ENCODE assay signal across 12 mouse cellular contexts in the genomic region with DNA sequence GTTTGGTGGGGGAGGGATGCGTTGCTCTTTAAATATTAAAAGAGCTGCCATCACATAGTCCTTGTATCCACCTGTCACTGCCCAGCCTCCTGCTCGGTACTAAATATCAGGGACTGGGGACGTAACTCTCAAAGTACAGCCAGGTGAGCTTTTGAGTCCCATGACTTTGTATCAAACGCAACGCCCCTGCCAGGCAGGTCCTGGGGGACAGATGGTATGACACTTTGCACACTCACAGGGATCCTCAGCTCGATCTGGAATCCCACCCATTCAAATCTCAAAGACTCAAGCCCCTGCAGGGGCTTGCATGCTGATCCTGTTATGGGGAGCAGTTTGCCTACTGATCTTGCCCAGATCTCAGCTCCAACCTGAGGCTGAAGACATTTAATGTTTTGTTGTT. TPM values are rescaled to one million over a fixed set of nuclear protein-coding genes. Genes with fewer than 3 reads are reported as not detected.
DNase-seq lines count a peak whose midpoint lies in the region; ATAC-seq lines count a peak whose summit lies in the region.
"Had no signal": no experiment of that assay in that cellular context is flagged by ENCODE, and none has a peak within 500 bp of the region (broad histone marks: within the 10 kb centered on the region; RNA-seq: fewer than 3 reads in every experiment).

No protein-coding gene starts in this region.

- DNase-seq in forebrain, embryonic 10.5 days (ENCODE audit: extremely low spot score, low spot score): no peak
- DNase-seq in limb, embryonic 10.5 days (ENCODE audit: low spot score): no peak
- no peak for DNase-seq in embryonic facial prominence, embryonic 14.5 days (ENCODE audit: low spot score)
- no peak for DNase-seq in thymus, postnatal 25 days
- DNase-seq in cerebellum, adult 11 months: no peak

- H3K27ac ChIP-seq in forebrain, embryonic 15.5 days (replicated peaks): no peak overlapping the region
- no peak overlapping the region for H3K27ac ChIP-seq in forebrain, embryonic 10.5 days
- no peak overlapping the region for H3K27ac ChIP-seq in limb, embryonic 12.5 days
- no peak overlapping the region for H3K27ac ChIP-seq in limb, embryonic 10.5 days
- H3K27ac ChIP-seq in embryonic facial prominence, embryonic 14.5 days (replicated peaks; ENCODE audit: low read depth, low read length): no peak overlapping the region
- H3K27ac ChIP-seq in midbrain, embryonic 15.5 days: no peak overlapping the region

- H3K4me3 ChIP-seq in forebrain, embryonic 15.5 days: no peak overlapping the region
- H3K4me3 ChIP-seq in forebrain, embryonic 10.5 days: no peak overlapping the region
- H3K4me3 ChIP-seq in limb, embryonic 12.5 days (replicated peaks): no peak overlapping the region
- no peak overlapping the region for H3K4me3 ChIP-seq in limb, embryonic 10.5 days
- H3K4me3 ChIP-seq in embryonic facial prominence, embryonic 14.5 days (ENCODE audit: low read depth, low read length): no peak overlapping the region
- H3K4me3 ChIP-seq in midbrain, embryonic 15.5 days: peak overlapping the region; percentile 32; the same call in 1 of the 2 replicates

- no peak overlapping the region for H3K9ac ChIP-seq in forebrain, embryonic 15.5 days (replicated peaks)
- H3K9ac ChIP-seq in limb, embryonic 12.5 days (replicated peaks): no peak overlapping the region
- no peak overlapping the region for H3K9ac ChIP-seq in embryonic facial prominence, embryonic 14.5 days (ENCODE audit: low read depth, low read length)
- no peak overlapping the region for H3K9ac ChIP-seq in midbrain, embryonic 15.5 days
- H3K9ac ChIP-seq: lung, embryonic 14.5 days had no signal

- H3K36me3 ChIP-seq in forebrain, embryonic 15.5 days: no peaks in the 10 kb centered on the region
- H3K36me3 ChIP-seq in forebrain, embryonic 10.5 days (replicated peaks): peaks cover 5% of the 10 kb centered on the region
- H3K36me3 ChIP-seq in limb, embryonic 12.5 days: no peaks in the 10 kb centered on the region
- H3K36me3 ChIP-seq in limb, embryonic 10.5 days: no peaks in the 10 kb centered on the region
- H3K36me3 ChIP-seq in embryonic facial prominence, embryonic 14.5 days (ENCODE audit: control insufficient read depth, insufficient read depth, low read length): no peaks in the 10 kb centered on the region
- H3K36me3 ChIP-seq in midbrain, embryonic 15.5 days (replicated peaks): no peaks in the 10 kb centered on the region

- H3K9me3 ChIP-seq in forebrain, embryonic 15.5 days: no peaks in the 10 kb centered on the region
- H3K9me3 ChIP-seq in forebrain, embryonic 10.5 days: no peaks in the 10 kb centered on the region
- H3K9me3 ChIP-seq in limb, embryonic 12.5 days: no peaks in the 10 kb centered on the region
- H3K9me3 ChIP-seq in limb, embryonic 10.5 days (replicated peaks): no peaks in the 10 kb centered on the region
- no peaks in the 10 kb centered on the region for H3K9me3 ChIP-seq in embryonic facial prominence, embryonic 14.5 days (ENCODE audit: control insufficient read depth, low read length)
- no peaks in the 10 kb centered on the region for H3K9me3 ChIP-seq in midbrain, embryonic 15.5 days
- H3K9me3 ChIP-seq: megakaryocyte, embryonic 14.5 days had no signal

- H3K4me2 ChIP-seq in forebrain, embryonic 15.5 days (replicated peaks): peak overlapping the region; percentile 44
- H3K4me2 ChIP-seq in limb, embryonic 12.5 days: peak overlapping the region; percentile 53; the same call in 1 of the 2 replicates
- 0 out of 2 replicates have a peak overlapping the region, but pooled peaks have one; percentile 58 for H3K4me2 ChIP-seq in embryonic facial prominence, embryonic 14.5 days (ENCODE audit: low read depth, low read length)
- peak overlapping the region; percentile 48 for H3K4me2 ChIP-seq in midbrain, embryonic 15.5 days

- no peaks in the 10 kb centered on the region for H3K27me3 ChIP-seq in forebrain, embryonic 15.5 days
- H3K27me3 ChIP-seq in forebrain, embryonic 10.5 days (ENCODE audit: poor library complexity, severe bottlenecking): no peaks in the 10 kb centered on the region
- peaks cover 3% of the 10 kb centered on the region; the same call in 1 of the 2 replicates for H3K27me3 ChIP-seq in limb, embryonic 12.5 days
- no peaks in the 10 kb centered on the region for H3K27me3 ChIP-seq in limb, embryonic 10.5 days (ENCODE audit: low read depth, poor library complexity, severe bottlenecking)
- H3K27me3 ChIP-seq in embryonic facial prominence, embryonic 14.5 days (replicated peaks; ENCODE audit: control insufficient read depth, insufficient read depth, low read length): no peaks in the 10 kb centered on the region
- H3K27me3 ChIP-seq in midbrain, embryonic 15.5 days (replicated peaks): no peaks in the 10 kb centered on the region

- no peaks in the 10 kb centered on the region for H3K4me1 ChIP-seq in forebrain, embryonic 15.5 days
- H3K4me1 ChIP-seq in forebrain, embryonic 10.5 days: peaks cover 7% of the 10 kb centered on the region; the same call in 1 of the 2 replicates
- H3K4me1 ChIP-seq in limb, embryonic 12.5 days (replicated peaks): peaks cover 10% of the 10 kb centered on the region
- H3K4me1 ChIP-seq in limb, embryonic 10.5 days: no peaks in the 10 kb centered on the region; the same call in none of the 2 replicates
- H3K4me1 ChIP-seq in embryonic facial prominence, embryonic 14.5 days (ENCODE audit: control insufficient read depth, insufficient read depth, low read length): no peaks in the 10 kb centered on the region
- no peaks in the 10 kb centered on the region for H3K4me1 ChIP-seq in midbrain, embryonic 15.5 days

- 73% methylated on average over 6 of the region's 6 CpGs for WGBS in forebrain, embryonic 15.5 days
- WGBS in forebrain, embryonic 10.5 days: 80% methylated on average over 6 of the region's 6 CpGs
- WGBS in limb, embryonic 12.5 days: 75% methylated on average over 6 of the region's 6 CpGs
- 77% methylated on average over 6 of the region's 6 CpGs for WGBS in limb, embryonic 10.5 days
- 71% methylated on average over 6 of the region's 6 CpGs for WGBS in embryonic facial prominence, embryonic 14.5 days
- 72% methylated on average over 6 of the region's 6 CpGs for WGBS in midbrain, embryonic 15.5 days

- ATAC-seq in forebrain, embryonic 15.5 days (replicated peaks): peak; percentile 47; the same call in 1 of the 2 replicates
- no peak for ATAC-seq in limb, embryonic 12.5 days (ENCODE audit: insufficient number of reproducible peaks, insufficient read depth, low FRiP score, low TSS enrichment, low read depth)
- no peak for ATAC-seq in embryonic facial prominence, embryonic 14.5 days (ENCODE audit: low read depth)
- ATAC-seq in midbrain, embryonic 15.5 days (replicated peaks): peak; percentile 55

RNA-seq across cellular contexts. Expression of gene C1qtnf9, which starts 2.7 kb away (rescaled TPM):
- 0.13 and 0.17 TPM in 2 replicates for polyA plus RNA-seq in forebrain, embryonic 15.5 days (2015; fragmentation: Nextera tagmentation; extraction: Ambion mirVana)
- polyA plus RNA-seq in forebrain, embryonic 10.5 days (2016; fragmentation: Nextera tagmentation; extraction: Ambion mirVana): 0.07 and 0.10 TPM in 2 replicates
- polyA plus RNA-seq in limb, embryonic 12.5 days (2016; fragmentation: Nextera tagmentation; extraction: Ambion mirVana): 0.45 and 0.50 TPM in 2 replicates
- polyA plus RNA-seq in limb, embryonic 10.5 days (2016; fragmentation: Nextera tagmentation; extraction: Ambion mirVana): 0.10 and 0.26 TPM in 2 replicates
- 0.97 and 1.3 TPM in 2 replicates for polyA plus RNA-seq in embryonic facial prominence, embryonic 14.5 days (2014; fragmentation: Nextera tagmentation; extraction: Ambion mirVana)
- polyA plus RNA-seq in midbrain, embryonic 15.5 days (2015; fragmentation: Nextera tagmentation; extraction: Ambion mirVana): 0.14 and 0.19 TPM in 2 replicates
- polyA plus RNA-seq: C2C12; kidney, embryonic 14.5 days had no signal

RNA-seq across cellular contexts. Expression of gene Mipep, which starts 13.8 kb away (rescaled TPM):
- polyA plus RNA-seq in forebrain, embryonic 15.5 days (2015; fragmentation: Nextera tagmentation; extraction: Ambion mirVana): 21.4 and 22.0 TPM in 2 replicates
- polyA plus RNA-seq in forebrain, embryonic 10.5 days (2016; fragmentation: Nextera tagmentation; extraction: Ambion mirVana): 24.7 and 25.8 TPM in 2 replicates
- 23.7 and 24.3 TPM in 2 replicates for polyA plus RNA-seq in limb, embryonic 12.5 days (2016; fragmentation: Nextera tagmentation; extraction: Ambion mirVana)
- polyA plus RNA-seq in limb, embryonic 10.5 days (2016; fragmentation: Nextera tagmentation; extraction: Ambion mirVana): 24.0 and 25.1 TPM in 2 replicates
- 22.6 and 23.5 TPM in 2 replicates for polyA plus RNA-seq in embryonic facial prominence, embryonic 14.5 days (2014; fragmentation: Nextera tagmentation; extraction: Ambion mirVana)
- polyA plus RNA-seq in midbrain, embryonic 15.5 days (2015; fragmentation: Nextera tagmentation; extraction: Ambion mirVana): 19.5 and 20.5 TPM in 2 replicates

Comparison
In these comparisons a context has a peak if more than half of its experiments do, and no peak if none do; other contexts are left out.
1. ATAC-seq: peak in forebrain, embryonic 15.5 days (single experiment) and midbrain, embryonic 15.5 days (single experiment); none in limb, embryonic 12.5 days (single experiment) and embryonic facial prominence, embryonic 14.5 days (single experiment).
2. Peak in every context shown above with its lines, with median percentiles within 50 percentile points of each other: H3K4me2 ChIP-seq.